Mouse (Mus musculus) liver, embryonic 13.5 days (tissue): ENCODE measurements around the gene 0610030E20Rik. TPM values are rescaled to one million over a fixed set of nuclear protein-coding genes. Genes with fewer than 3 reads are reported as not detected.
A peak's percentile ranks its signal among the peaks of the same experiment; 100 is the strongest.

ENCODE experiments used
- ATAC-seq: fragments of 200-750 bp; cut with Nextera tagmentation; 2 replicates; pipeline ENCODE4 v1.8.0; 2017; ENCODE audit warnings: low read depth, mild to moderate bottlenecking, moderate number of reproducible peaks, moderate library complexity
- DNase-seq: peaks from one replicate; pipeline ENCODE4 v3.0.0; 2022
- H3K27ac ChIP-seq: fragments of 300-500 bp; sonication (generic); 2 replicates; pipeline ENCODE4 v1.5.1; 2015; ENCODE audit warnings: moderate library complexity, mild to moderate bottlenecking, inconsistent platforms
- H3K27me3 ChIP-seq: fragments of 300-500 bp; sonication (generic); 2 replicates; pipeline ENCODE4 v1.6.1; 2015; ENCODE audit warnings: mild to moderate bottlenecking, inconsistent platforms
- H3K36me3 ChIP-seq: fragments of 300-500 bp; sonication (generic); 2 replicates; pipeline ENCODE4 v1.6.1; 2015; ENCODE audit warnings: mild to moderate bottlenecking, inconsistent platforms
- H3K4me1 ChIP-seq: fragments of 300-500 bp; sonication (generic); replicated peaks from 2 replicates; pipeline ENCODE4 v1.6.1; 2015; ENCODE audit warnings: inconsistent platforms
- H3K4me2 ChIP-seq: fragments of 300-500 bp; sonication (generic); 2 replicates; pipeline ENCODE4 v1.6.1; 2015; ENCODE audit warnings: inconsistent platforms, mild to moderate bottlenecking, moderate library complexity
- H3K4me3 ChIP-seq: fragments of 300-500 bp; sonication (generic); replicated peaks from 2 replicates; pipeline ENCODE4 v1.5.1; 2015; ENCODE audit warnings: mild to moderate bottlenecking, inconsistent platforms
- H3K9ac ChIP-seq: fragments of 300-500 bp; sonication (generic); 2 replicates; pipeline ENCODE4 v1.6.1; 2015; ENCODE audit warnings: mild to moderate bottlenecking, inconsistent platforms
- H3K9me3 ChIP-seq: fragments of 300-500 bp; sonication (generic); replicated peaks from 2 replicates; pipeline ENCODE4 v1.6.1; 2016; ENCODE audit warnings: inconsistent platforms
- WGBS: fragments of 180-500 bp; shearing (Covaris S2); methylation state at CpG from one replicate; pipeline ENCODE4 v1.1.7; 2015; ENCODE audit not compliant: insufficient replicate concordance; 5-methylcytosine and 5-hydroxymethylcytosine counted together
- polyA plus RNA-seq: library from polyadenylated mRNA; unstranded; fragments of >200 nt; fragmentation: Nextera tagmentation; extraction: Ambion mirVana; gene quantifications from 2 replicates; pipeline ENCODE4 v1.2.1, GENCODE M21; 2015

0610030E20Rik gene
- polyA plus RNA-seq, 1 experiment from 2014 or later = 14.5 TPM

GRCm38 (mm10) chr6:72401875-72402274 is 54.8 kb downstream of the 0610030E20Rik start:
- no peak for ATAC-seq

More at GRCm38 (mm10) chr6:72401875-72402274, 54.8 kb downstream of the 0610030E20Rik start:
- no peak overlapping the region for H3K27ac ChIP-seq
- 14% methylated on average over 7 of the region's 7 CpGs for WGBS
- no peaks in the 10 kb centered on the region for H3K27me3 ChIP-seq
- peak; percentile 62 for DNase-seq
- no peaks in the 10 kb centered on the region for H3K9me3 ChIP-seq
- H3K4me3 ChIP-seq = no peak overlapping the region
- H3K36me3 ChIP-seq = no peaks in the 10 kb centered on the region
- H3K4me2 ChIP-seq = no peak overlapping the region
- H3K9ac ChIP-seq = no peak overlapping the region
- peaks cover 27% of the 10 kb centered on the region for H3K4me1 ChIP-seq

Other genes starting within 250 kb of the 0610030E20Rik start
- gene St3gal5, start 249.7 kb upstream of the 0610030E20Rik start, polyA plus RNA-seq = 179 and 192 TPM in 2 replicates
- 0.86 and 1.1 TPM in 2 replicates for gene Atoh8, start 111.7 kb upstream of the 0610030E20Rik start, polyA plus RNA-seq
- not detected in 2 replicates for gene Sftpb, start 42.7 kb upstream of the 0610030E20Rik start, polyA plus RNA-seq
- 52.6 and 60.6 TPM in 2 replicates for gene Usp39, start 2.1 kb upstream of the 0610030E20Rik start, polyA plus RNA-seq
- 32.5 and 37.9 TPM in 2 replicates for gene Tmem150a, start 8.1 kb downstream of the 0610030E20Rik start, polyA plus RNA-seq
- gene Rnf181, start 19.6 kb downstream of the 0610030E20Rik start, polyA plus RNA-seq = 76.9 and 82.6 TPM in 2 replicates
- 99.0 and 99.7 TPM in 2 replicates for gene Vamp5, start 33.2 kb downstream of the 0610030E20Rik start, polyA plus RNA-seq
- 249 and 260 TPM in 2 replicates for gene Vamp8, start 43.4 kb downstream of the 0610030E20Rik start, polyA plus RNA-seq
- gene Ggcx, start 67.0 kb downstream of the 0610030E20Rik start, polyA plus RNA-seq = 15.8 and 21.9 TPM in 2 replicates
- 235 and 254 TPM in 2 replicates for gene Mat2a, start 92.2 kb downstream of the 0610030E20Rik start, polyA plus RNA-seq
- gene Sh2d6, start 174.4 kb downstream of the 0610030E20Rik start, polyA plus RNA-seq = not detected in 2 replicates
- 13.9 and 15.2 TPM in 2 replicates for gene Capg, start 197.1 kb downstream of the 0610030E20Rik start, polyA plus RNA-seq